Mouse (Mus musculus) 3134 (cell line): ENCODE measurements around the gene Ccp110.
A peak's percentile ranks its signal among the peaks of the same experiment; 100 is the strongest.

ENCODE experiments used
- DNase-seq: peaks from one replicate; pipeline ENCODE4 v3.0.0-alpha.2; 2011; ENCODE audit warnings: low spot score; ENCODE audit not compliant: insufficient read length; ENCODE audit errors: extremely low read depth

The Ccp110 gene

DNA sequence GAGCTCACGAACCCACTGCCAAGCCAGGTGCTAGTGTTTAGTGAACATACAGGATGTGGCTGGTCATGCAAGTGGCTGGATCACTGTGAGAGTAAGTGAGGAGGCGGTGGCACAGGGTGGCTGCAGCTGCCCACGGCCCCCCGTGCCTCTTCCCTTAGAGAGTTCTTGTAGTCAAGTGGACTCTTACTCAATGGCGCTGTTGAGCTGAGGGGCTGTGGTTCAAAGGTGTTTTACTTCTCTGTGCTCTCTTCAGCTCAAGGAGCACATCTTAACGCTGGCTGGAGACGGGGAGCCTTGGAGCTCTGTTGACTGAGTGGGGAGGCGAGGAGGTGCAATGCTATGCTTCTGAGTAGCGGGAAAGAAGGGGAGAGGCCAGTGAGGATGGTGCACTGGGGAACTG, 11.6 kb downstream of the Ccp110 start:
- no peak for DNase-seq

DNA sequence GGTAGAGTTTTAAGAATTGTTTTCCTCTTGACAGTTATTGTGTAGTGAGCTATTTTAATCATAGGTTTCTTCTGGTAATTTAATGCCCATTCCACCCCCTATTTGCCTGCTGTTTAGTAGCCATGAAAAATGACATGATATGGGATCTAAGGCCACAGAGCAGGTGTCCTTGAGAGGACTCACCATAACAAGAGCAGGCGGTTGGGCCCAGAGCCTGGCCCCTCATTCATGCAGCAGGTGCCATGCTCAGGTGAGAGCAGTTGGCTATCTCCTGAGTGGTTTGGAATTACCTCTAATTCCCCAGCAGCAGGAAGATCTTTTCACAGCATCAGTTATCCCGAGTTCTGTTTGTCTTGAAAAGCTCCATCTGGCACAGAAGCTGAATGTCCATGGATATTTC, 13.1 kb downstream of the Ccp110 start:
- DNase-seq = no peak

DNA sequence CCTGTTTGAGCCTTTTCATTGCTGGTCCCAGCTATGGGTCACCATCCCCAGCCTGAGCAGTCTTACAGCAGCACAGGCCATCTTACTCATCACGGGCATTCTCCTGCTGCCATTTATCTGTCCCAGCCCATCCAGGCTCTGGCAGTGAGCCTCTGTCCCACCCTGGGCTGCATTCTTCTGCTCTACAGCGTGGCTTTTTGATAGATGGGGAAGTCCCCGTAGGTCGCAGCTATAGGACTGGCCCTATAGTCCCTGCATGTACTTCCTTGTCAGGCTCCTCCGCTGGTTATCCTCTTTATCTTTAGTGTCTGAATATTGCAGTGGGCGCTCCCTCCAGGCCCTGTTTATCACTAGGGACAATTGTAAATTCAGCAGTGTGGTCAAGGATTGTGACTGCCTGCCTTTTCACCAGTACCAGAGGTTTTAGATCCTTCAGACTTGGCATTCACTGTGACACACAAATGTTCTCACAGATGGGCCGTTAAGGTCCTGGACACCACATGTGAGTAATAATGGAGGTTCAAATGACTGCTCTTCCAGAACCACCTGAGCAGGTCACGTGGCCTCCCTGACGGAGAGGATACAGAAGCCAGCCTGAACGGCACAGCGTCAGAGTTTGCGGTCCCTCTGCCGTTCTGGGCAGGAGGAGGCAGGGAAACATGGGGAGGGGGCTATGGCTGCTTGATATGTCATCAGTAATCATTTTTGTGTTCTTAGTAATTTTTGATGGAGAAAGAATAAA, 16.7 kb downstream of the Ccp110 start:
- no peak for DNase-seq

DNA sequence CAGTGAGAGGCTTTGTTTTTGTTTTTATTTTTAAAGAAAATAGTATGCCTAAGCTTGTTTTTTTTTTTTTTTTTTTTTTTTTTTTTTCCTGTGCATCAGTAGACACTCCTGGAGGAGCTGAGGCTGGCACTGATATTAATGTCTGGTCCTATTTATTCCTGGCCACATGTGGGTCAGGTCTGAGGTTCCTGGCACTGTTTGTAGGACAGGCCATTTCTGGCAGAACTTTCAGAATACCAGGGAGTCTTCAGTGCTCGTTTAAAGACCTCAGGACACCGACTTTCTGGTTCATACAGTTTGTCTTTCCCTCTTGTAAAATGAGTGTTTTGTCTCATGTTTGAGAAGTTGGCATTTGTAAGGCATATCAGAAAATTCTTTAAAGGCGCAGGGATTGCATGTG, 19.4 kb downstream of the Ccp110 start:
- DNase-seq = no peak

DNA sequence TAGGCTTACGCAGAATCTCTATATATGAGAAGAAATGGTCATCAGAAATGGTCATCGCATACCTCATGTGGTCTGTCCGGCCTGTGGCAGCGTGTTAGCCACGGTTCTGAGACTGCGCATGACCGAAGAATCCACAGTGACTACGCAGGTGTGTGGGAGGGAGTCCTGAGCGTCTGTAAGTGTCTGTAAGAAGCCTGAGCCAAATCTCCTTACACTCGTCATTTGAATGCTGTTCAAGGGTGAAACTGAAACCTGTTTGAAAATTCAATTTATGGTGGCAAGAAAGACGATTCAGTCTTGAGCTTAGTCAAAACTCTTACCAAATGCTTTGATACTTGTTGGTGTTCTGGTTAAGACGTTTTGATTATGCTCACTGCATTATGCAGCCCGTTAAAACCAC, 20.9 kb downstream of the Ccp110 start:
- no peak for DNase-seq

DNA sequence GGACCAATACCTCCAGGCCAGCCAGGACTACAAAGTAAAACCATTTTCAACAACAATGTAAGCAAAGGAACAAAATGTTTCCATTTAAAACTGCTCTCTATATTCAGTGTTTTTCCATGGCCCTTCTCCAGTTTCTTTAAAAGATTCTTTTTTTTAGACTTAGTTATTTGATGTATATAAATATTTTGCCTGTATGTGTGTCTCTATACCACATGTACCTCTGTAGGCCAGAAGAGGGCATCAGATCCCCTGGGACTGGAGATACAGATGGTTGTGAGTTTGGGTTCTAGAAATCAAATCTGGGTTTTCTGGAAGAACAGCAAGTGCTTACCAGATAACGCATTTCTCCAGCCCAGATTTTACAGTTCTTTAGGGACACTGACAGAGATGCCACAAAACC, 26.4 kb downstream of the Ccp110 start:
- no peak for DNase-seq

DNA sequence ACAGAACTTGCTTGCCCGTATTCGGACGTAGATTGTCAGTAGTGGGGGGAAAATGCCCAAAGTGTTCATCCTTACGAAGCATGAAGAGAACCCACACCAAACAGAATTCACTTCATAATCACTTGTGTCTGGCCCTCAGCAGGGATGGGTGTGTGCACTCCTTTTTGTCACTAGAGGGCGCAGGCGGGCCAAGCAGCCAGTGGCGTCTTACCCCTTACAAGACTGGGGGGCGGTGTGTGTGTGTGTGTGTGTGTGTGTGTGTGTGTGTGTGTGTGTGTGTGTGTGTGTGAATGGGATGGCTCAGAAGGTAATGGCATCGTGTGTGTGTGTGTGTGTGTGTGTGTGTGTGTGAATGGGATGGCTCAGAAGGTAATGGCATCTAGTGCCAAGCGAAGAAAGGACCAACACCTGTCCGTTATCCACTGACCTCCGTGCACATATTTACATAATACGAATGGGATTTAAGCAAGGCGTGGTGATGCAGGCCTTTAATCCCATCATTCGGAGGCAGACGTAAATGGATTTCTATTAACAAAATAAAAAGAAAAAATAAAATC, 27.7 kb downstream of the Ccp110 start, which contains the start of gene Vps35l:
TSS of gene Vps35l (plus strand) at position 252 of the 557 bp plus-strand sequence.
- DNase-seq = no peak

DNA sequence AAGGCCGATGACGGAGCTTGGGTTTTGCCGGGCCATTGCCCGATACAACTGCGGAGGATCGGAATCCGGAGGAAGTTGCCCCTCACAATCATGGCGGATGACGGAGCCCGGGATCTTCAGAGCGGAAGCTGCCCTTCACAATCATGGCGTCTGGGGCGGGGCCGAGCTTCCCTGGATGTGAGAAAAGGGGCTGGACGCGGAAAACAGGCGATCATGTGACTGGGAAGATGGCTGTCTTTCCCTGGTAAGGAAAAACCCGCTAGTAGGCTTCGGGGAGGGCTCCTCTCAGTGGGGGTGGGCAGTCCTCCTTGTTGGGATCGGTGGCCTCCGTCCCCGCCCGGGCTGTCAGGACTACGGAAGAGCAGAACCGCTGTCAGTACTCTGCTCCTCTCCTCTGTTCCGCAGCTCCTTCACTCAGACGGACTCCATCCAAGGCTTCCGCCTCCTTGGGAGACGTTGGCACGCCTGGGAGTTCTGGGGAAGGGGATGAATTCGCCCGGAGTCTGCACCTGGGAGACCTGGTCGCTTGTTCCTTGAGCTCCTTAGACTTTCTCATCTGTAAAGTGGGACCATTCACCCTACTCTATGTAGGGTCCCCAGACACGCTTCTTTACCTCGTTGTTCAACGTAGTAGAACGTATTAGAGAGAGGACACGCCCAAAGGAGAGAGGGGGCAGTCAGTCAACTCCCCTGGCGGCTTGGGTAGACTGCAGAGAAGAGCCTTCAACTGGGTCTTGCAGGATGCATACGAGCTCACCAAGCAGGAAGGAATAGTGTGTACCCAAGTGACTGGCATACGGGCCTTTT, 28.4 kb downstream of the Ccp110 start:
- peak; percentile 91 for DNase-seq

DNA sequence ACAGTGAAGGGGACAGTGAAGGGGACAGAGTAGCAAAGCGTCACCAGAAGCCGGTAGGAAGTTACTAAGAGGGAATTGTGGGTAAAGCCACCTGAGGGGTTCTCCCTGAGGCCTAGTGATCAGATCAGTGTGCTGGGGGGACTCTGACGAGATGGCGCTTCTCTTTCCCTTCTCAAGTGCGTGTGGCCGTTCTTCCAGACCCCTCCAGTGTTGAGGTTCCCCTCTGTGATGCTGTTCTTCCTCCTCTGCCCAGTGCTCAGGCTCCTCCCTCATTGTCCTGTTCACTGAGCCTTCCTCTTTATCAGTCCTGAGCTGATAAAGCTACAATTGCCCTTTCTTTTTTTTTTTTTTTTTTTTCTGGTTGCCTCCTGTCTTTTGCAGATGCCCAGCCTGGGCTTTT, 29.9 kb downstream of the Ccp110 start:
- DNase-seq = no peak

DNA sequence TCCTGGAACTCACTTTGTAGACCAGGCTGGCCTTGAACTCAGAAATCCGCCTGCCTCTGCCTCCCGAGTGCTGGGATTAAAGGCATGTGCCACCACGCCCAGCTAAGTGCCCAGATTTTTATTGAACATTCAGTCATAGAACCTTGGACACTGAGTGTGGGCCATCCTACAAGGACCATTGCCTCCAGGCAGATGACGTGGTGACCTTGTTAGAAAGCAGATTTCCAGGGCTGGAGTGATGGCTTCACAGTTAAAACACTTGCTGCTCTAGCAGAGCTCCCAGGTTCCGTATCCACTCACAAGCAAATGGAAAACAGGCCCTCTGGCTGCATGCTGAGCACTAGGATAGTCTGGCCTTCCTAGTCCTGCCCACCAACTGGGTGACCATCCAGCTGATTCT, 32.4 kb downstream of the Ccp110 start:
- no peak for DNase-seq

DNA sequence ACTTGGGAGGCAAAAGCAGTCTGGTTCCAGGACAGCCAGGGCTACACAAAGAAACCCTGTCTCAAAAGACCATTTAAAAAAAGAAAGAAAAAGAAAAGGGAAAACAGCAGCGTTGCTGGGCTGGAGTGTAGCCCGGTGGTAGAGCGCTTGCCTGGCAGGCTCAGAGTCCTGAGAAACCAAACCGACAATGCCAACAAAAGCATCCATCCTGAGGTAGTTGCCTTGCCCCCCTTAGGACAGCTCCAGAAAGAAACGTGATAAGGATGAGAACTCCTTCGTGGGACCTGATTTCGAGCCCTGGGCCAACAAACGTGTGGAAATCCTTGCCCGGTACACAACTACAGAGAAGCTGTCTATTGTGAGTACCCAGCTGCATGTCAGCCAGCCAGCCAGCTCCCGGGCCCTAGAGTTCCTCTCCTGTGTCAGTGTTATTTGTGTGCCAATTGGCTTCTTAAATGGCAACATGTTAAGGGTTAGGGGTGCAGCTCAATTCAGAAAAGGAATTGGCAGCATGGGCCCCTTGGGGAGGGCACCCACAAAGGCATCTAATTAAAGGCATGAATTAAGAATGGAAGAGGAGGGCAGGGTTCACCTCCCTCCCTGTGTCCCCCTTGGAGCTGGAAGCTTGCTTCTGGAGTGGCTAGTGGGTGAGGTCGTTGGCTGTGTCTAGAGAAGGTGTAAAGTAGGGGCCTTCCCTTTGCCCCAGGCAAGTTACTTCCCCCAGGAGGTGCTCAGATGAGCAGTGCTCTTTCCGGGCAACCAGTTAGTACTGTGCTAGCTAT, 35.7 kb downstream of the Ccp110 start:
- no peak for DNase-seq

DNA sequence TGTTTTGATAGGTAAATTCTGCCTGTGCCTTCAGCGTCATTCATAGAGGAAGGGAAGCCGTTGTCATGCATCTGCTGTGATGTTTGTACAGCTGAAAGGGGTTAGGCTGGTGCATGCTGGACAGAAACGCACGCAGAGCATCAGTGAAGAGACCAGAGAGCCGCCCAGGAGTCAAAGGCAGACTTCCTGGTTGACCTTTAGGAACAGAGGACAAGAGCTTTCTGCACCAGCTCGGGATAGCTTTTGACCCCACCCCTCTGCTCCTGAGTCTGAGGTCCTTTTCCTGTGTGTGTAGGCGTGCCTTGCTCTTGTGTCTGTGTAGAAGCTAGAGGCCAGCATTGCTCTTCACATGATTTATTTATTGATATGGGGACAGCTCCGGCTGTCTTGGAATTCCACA, 37.4 kb downstream of the Ccp110 start:
- no peak for DNase-seq

DNA sequence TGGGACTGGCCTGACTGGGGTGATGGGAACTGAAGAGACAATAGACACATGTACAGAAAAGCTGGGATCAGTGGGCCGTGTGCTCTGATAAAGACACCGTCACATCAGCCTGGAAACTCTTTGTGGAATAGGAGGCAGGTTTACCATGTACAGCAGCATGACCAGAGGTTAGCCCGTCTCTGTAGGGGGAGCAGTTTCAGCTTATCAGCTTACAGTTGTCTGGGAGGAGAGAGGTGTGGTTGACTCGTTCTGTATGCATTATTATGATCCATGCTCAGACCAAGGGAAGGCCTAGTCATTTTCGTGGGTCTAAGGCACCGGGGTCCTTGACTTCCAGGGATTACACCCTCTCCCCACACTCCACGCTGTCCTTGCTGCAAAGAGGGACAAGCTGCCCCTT, 39.3 kb downstream of the Ccp110 start:
- no peak for DNase-seq

DNA sequence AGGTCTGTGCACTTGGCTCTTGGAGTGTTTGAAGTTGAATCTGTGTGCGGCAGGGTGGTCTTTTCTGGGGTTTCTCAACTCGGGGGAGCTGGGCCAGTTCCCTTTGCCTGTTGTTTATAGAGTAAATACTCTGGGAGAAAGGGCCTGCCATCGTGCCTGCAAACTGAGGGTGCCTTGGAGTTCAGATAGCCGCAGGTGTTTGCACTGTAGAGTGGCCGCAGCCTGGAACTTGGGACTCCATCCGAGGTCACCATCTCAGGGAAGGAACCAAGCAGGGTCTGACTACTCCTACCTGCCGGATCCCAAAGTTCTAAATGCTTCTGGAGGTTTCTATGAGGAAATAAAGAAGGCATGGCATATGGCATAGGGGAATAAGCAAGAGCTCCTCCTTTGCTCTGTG, 43.4 kb downstream of the Ccp110 start:
- no peak for DNase-seq

DNA sequence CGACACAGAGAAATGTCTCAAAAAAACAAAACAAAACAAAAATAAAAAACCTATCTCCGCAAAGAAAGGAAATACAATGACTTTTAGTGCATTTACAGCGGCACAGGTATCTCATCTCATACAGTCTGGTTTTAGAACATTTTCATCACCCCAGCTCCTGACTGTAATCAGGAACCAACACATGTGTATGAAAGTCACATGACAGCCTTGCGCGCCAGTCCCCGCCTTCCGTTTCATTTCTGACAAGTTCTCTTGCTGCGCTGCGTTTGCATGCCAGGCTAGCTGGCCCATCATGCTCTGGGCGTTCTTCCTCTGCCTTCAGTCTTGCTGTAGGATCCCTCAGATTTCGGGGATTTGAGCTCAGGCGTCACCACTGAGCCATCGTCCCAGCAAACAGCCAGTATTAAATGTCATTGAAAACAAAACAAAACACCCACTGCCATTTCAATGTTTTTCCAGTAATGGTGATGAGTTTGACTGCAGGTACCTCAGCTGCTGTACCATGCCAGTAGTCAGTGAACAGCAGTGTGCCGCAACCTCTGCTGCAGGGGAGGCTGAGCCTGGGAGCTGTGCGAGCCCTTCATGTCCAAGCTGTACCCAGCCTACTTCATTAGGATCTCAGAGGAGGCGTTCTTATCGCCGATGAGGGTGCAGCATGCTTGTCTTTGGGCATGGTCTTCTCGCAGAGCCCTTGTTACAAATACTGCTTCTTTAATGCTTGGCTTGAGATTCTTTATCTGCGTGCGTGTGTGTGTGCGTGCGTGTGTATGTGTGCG, 44.3 kb downstream of the Ccp110 start:
- DNase-seq = no peak

DNA sequence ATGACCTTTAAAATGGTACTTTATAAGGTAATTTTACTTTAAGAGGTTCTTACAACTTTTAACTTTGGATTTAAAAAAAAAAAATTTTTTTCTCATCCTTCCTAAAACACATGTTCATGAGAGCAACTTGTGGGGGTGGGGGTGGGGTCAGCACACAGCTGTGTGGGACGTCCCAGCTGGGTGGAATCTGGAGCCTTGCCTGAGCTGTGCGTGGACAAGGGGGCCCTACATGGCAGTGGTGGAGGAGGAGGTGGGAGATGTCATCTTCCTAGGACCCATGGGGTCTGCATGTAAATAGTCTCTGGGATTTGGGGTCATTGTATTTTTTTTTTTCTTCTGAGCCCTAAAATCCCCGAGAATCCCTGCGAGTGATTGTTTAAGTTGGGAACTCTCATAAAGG, 46.0 kb downstream of the Ccp110 start:
- DNase-seq = no peak

DNA sequence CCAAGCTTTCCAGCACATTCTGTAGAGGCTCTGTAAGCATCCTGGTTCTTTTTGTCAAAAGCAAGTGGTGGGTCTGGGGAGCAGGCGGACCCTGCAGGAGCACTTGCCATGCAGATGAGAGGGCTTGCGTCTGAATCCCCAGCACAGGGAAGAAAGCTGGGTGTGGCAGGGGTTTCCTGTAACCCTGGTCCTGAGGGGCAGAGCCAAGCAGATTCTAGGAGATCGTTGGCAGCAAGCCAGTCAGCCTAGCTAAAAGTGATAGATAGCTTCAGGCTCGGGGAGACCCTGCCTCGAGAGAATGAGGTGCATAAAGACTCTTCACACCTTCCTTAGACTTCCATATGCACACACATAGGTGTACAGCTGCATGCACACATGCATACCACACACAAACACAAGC, 47.0 kb downstream of the Ccp110 start:
- no peak for DNase-seq

DNA sequence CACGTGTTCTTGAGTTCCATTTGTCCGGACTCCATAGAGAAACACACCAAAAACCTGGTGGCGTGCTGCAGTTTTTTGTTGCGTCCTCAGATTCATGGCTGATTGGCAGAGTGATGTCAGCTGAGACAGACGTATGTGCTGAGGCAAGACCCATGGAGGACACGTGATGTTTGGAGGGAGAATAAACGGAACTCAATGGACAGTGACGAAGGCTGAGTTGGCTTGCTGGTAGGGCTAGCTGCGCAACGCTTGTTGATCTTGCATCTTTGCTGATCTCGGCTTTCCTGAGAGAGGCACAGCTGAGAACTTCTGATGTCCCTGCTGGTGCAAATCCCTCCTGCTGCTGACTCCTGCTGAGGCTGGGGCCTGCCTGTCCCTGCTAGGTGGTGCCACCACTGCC, 51.6 kb downstream of the Ccp110 start:
- no peak for DNase-seq

DNA sequence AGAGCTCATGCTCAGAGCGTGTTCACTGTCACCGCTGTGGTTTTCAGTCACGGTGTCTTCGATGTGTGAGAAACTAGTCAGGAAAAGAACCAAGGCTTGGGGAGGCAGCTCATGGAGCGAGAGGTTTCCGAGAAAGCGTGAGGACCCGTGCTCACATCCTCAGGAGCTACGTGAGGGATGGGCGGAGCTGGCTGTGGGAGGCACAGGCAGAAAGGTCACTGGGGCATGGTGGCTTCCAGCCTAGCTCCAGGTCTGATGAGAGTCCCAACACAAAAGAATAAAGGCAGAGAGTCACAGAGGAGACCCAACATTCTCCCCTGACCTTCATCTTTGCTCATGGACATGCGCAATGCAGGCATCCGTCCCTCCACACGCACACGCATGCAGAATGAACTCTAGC, 52.4 kb downstream of the Ccp110 start:
- DNase-seq = no peak

DNA sequence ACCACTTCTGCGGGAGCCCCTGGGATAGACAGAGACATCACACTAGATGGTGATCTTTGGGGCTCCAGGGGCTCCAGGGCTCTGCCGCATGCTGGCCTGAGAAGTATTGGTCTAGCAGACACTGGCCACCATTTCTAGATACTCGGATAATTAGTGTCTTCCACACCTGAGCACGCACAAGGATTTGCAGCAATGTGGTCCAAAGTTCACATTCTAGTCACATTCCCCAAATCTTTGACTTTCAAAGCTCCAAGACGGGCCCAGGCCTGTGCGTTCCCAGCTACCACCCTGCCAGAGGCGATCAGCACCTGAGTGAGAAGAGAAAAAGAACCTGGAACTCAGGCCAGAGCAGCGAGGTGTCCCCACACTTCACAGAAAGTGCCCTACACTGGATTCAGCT, 53.3 kb downstream of the Ccp110 start:
- DNase-seq = no peak
